Mouse (Mus musculus): ENCODE results near the gene Tmem245.

GRCm38 (mm10) chr4:56824231-56824630 is 123.0 kb downstream of the Tmem245 start:
- TF ChIP-seq POLR2A (IDR thresholded peaks at IDR 0.05; ENCODE audit: borderline replicate concordance, insufficient read depth, low read length) = no peak
- no peak for TF ChIP-seq CTCF (IDR thresholded peaks at IDR 0.05; ENCODE audit: borderline replicate concordance, insufficient read depth, low read depth, low read length)
